Mouse (Mus musculus): ENCODE measurements around the gene Olfr1239. TPM values are rescaled to one million over a fixed set of nuclear protein-coding genes. Genes with fewer than 3 reads are reported as not detected.

The Olfr1239 gene
- polyA plus RNA-seq (2015; fragmentation: Nextera tagmentation; extraction: Ambion mirVana), result not detected in 2 replicates

DNA sequence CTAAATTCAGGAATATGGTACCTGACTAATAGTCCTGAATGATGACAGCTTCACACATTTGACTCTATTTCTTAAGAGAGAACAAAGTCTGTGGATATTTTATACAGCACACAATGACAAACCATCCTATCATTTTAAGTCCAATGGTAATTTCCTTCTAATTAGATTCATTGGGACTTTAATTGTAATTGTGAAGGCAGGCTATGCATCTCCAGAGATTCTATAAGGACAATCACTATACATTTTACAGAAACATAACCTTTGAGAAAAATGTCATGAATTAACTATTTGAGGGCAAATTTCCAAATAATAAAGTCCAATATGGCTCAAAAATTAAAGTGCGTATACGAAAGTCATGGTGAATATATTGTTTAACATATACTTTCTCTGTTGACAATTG lies at the start of gene Olfr1239:
TSS of gene Olfr1239 (minus strand) at position 101 of the 400 bp plus-strand sequence.
- H3K9ac ChIP-seq, result no peak within 1 kb of the TSS
- no peaks in the 10 kb centered on the region for H3K9me3 ChIP-seq
- H3K27me3 ChIP-seq, result no peaks in the 10 kb centered on the region
- no peak within 1 kb of the TSS for H3K27ac ChIP-seq
- H3K4me2 ChIP-seq, result no peak within 1 kb of the TSS
- no peaks in the 10 kb centered on the region for H3K36me3 ChIP-seq
- WGBS, result 90% methylated on average over 2 of the region's 2 CpGs
- H3K4me3 ChIP-seq, result no peak within 1 kb of the TSS
- no peak for ATAC-seq (ENCODE audit: insufficient number of reproducible peaks, low FRiP score, low TSS enrichment, low read depth)
- no peaks in the 10 kb centered on the region for H3K4me1 ChIP-seq

DNA sequence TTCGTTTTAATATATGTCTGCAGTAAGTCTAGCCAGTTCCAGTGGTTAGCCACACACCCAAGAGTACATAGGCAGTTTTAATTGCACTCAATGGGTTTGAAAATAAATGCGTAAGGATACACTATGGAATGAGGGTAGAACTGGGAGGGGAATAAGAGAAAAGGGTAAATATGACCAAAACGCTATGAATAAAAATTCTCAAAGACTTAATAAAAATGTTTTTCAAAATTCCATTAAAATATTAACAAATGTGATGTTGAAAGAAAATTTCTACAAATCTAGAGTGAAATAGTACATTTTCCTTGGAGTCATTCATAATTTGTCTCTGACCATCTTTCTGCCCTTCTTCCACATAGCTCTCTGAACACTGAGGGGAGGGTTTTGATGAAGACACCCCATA lies 22.7 kb upstream of the Olfr1239 start, which contains the start of gene Olfr1240:
TSS of gene Olfr1240 (minus strand) at position 101 of the 400 bp plus-strand sequence.
- no peak for ATAC-seq (ENCODE audit: insufficient number of reproducible peaks, low FRiP score, low TSS enrichment, low read depth)
- WGBS, result 81% methylated on average over 3 of the region's 3 CpGs
- Histone ChIP-seq H3K27me3 (no peaks in the 10 kb centered on the region), H3K4me3 (no peak within 1 kb of the TSS), H3K4me2 (no peak within 1 kb of the TSS), H3K4me1 (no peaks in the 10 kb centered on the region), H3K9ac (no peak within 1 kb of the TSS), H3K27ac (no peak within 1 kb of the TSS), H3K36me3 (no peaks in the 10 kb centered on the region), H3K9me3 (no peaks in the 10 kb centered on the region)

DNA sequence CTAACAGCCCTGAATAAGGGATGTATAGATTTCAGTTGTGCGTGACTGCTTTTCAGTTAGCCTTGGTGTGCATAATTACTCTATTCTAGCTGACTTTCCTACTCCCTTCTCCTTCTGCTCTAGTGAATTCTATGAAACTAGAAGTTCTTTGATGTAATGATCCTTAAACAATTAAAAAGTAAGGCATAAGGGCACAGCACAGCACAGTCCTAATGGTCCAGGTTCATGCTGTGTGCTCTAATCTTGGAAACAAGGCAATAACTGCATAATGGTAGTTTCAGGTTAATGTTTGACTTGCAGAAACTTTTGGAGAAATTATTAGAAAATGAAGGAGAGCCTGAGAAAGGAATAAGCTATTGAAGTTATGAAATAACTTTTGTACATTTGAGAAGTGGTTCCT lies 5.7 kb downstream of the Olfr1239 start:
- no peak overlapping the region for H3K4me2 ChIP-seq
- no peaks in the 10 kb centered on the region for H3K9me3 ChIP-seq
- 89% methylated on average over 1 of the region's 1 CpGs for WGBS
- ATAC-seq (ENCODE audit: insufficient number of reproducible peaks, low FRiP score, low TSS enrichment, low read depth), result no peak
- no peak overlapping the region for H3K27ac ChIP-seq
- no peak overlapping the region for H3K4me3 ChIP-seq
- H3K4me1 ChIP-seq, result no peaks in the 10 kb centered on the region
- no peaks in the 10 kb centered on the region for H3K27me3 ChIP-seq
- H3K36me3 ChIP-seq, result no peaks in the 10 kb centered on the region
- no peak overlapping the region for H3K9ac ChIP-seq

DNA sequence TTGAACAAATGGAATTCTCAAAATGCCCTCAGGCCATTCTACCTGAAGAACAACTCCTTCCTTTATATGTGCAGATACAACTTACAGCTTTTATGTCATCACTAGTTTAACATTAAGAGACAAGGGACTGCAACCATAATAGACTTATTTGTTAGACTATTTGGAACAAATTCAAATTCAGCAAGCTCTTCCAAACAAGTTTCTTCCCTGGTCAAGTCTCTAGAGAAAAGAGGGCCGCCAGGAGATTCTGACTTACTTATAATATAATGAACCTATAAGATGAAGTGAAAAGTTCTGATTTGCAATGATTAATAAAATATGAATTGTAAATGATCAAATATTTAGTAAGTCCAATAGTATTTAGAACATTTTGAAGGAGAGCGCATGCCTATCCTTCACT lies 10.6 kb downstream of the Olfr1239 start, which contains the start of gene Olfr1238:
TSS of gene Olfr1238 (minus strand) at position 101 of the 400 bp plus-strand sequence.
- no peak for ATAC-seq (ENCODE audit: insufficient number of reproducible peaks, low FRiP score, low TSS enrichment, low read depth)
- H3K9me3 ChIP-seq, result no peaks in the 10 kb centered on the region
- no peak within 1 kb of the TSS for H3K4me2 ChIP-seq
- H3K4me1 ChIP-seq, result no peaks in the 10 kb centered on the region
- H3K9ac ChIP-seq, result no peak within 1 kb of the TSS
- no peaks in the 10 kb centered on the region for H3K27me3 ChIP-seq
- H3K36me3 ChIP-seq, result no peaks in the 10 kb centered on the region
- WGBS, result 82% methylated on average over 2 of the region's 2 CpGs
- H3K27ac ChIP-seq, result no peak within 1 kb of the TSS
- no peak within 1 kb of the TSS for H3K4me3 ChIP-seq

DNA sequence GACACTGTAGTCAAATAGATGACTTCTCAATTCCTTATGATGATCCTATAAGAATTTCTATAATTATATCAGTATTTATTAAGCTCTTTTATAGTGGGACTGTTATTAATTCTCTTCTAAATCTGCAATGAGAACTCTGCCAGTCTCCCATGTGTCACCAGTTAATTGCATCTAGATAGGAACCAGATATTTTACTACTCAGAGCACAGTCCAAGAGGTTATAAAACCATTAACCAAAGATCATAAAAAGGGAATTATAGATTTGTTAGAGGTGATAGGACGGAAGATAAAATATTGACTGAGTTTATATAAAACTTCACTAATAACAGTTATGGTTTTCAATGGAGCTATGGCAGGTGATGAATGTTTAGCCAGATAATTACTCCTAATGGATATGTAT lies 19.3 kb downstream of the Olfr1239 start:
- Histone ChIP-seq H3K9ac (no peak overlapping the region), H3K9me3 (no peaks in the 10 kb centered on the region), H3K27ac (no peak overlapping the region), H3K4me1 (no peaks in the 10 kb centered on the region), H3K27me3 (no peaks in the 10 kb centered on the region), H3K36me3 (no peaks in the 10 kb centered on the region), H3K4me3 (no peak overlapping the region), H3K4me2 (no peak overlapping the region)
- WGBS, result 67% methylated on average over 1 of the region's 1 CpGs
- no peak for ATAC-seq (ENCODE audit: insufficient number of reproducible peaks, low FRiP score, low TSS enrichment, low read depth)

Other genes starting within 250 kb of the Olfr1239 start
- not detected in 2 replicates for gene Olfr1225, start 245.7 kb downstream of the Olfr1239 start, polyA plus RNA-seq (2015; fragmentation: Nextera tagmentation; extraction: Ambion mirVana)
- gene Olfr1226, start 220.4 kb downstream of the Olfr1239 start, polyA plus RNA-seq (2015; fragmentation: Nextera tagmentation; extraction: Ambion mirVana), result not detected in 2 replicates
- gene Olfr1228, start 166.3 kb downstream of the Olfr1239 start, polyA plus RNA-seq (2015; fragmentation: Nextera tagmentation; extraction: Ambion mirVana), result not detected in 2 replicates
- gene Olfr1229, start 132.4 kb downstream of the Olfr1239 start, polyA plus RNA-seq (2015; fragmentation: Nextera tagmentation; extraction: Ambion mirVana), result not detected in 2 replicates
- not detected in 2 replicates for gene Olfr1230, start 123.1 kb downstream of the Olfr1239 start, polyA plus RNA-seq (2015; fragmentation: Nextera tagmentation; extraction: Ambion mirVana)
- gene Olfr1231, start 113.3 kb downstream of the Olfr1239 start, polyA plus RNA-seq (2015; fragmentation: Nextera tagmentation; extraction: Ambion mirVana), result not detected in 2 replicates
- gene Olfr1232, start 90.7 kb downstream of the Olfr1239 start, polyA plus RNA-seq (2015; fragmentation: Nextera tagmentation; extraction: Ambion mirVana), result not detected in 2 replicates
- gene Olfr1233, start 78.0 kb downstream of the Olfr1239 start, polyA plus RNA-seq (2015; fragmentation: Nextera tagmentation; extraction: Ambion mirVana), result not detected in 2 replicates
- gene Olfr1234, start 55.5 kb downstream of the Olfr1239 start, polyA plus RNA-seq (2015; fragmentation: Nextera tagmentation; extraction: Ambion mirVana), result not detected in 2 replicates
- not detected in 2 replicates for gene Olfr1238, start 10.7 kb downstream of the Olfr1239 start, polyA plus RNA-seq (2015; fragmentation: Nextera tagmentation; extraction: Ambion mirVana)
- not detected in 2 replicates for gene Olfr1240, start 22.6 kb upstream of the Olfr1239 start, polyA plus RNA-seq (2015; fragmentation: Nextera tagmentation; extraction: Ambion mirVana)
- gene Olfr1241, start 66.7 kb upstream of the Olfr1239 start, polyA plus RNA-seq (2015; fragmentation: Nextera tagmentation; extraction: Ambion mirVana), result not detected in 2 replicates
- gene Olfr1242, start 77.9 kb upstream of the Olfr1239 start, polyA plus RNA-seq (2015; fragmentation: Nextera tagmentation; extraction: Ambion mirVana), result not detected in 2 replicates
- not detected in 2 replicates for gene Olfr1243, start 111.1 kb upstream of the Olfr1239 start, polyA plus RNA-seq (2015; fragmentation: Nextera tagmentation; extraction: Ambion mirVana)
- not detected in 2 replicates for gene Olfr1245, start 158.0 kb upstream of the Olfr1239 start, polyA plus RNA-seq (2015; fragmentation: Nextera tagmentation; extraction: Ambion mirVana)
- gene Olfr1246, start 172.8 kb upstream of the Olfr1239 start, polyA plus RNA-seq (2015; fragmentation: Nextera tagmentation; extraction: Ambion mirVana), result not detected in 2 replicates
- not detected in 2 replicates for gene Olfr1247, start 193.7 kb upstream of the Olfr1239 start, polyA plus RNA-seq (2015; fragmentation: Nextera tagmentation; extraction: Ambion mirVana)
- not detected in 2 replicates for gene Olfr1248, start 197.8 kb upstream of the Olfr1239 start, polyA plus RNA-seq (2015; fragmentation: Nextera tagmentation; extraction: Ambion mirVana)
- gene Olfr1249, start 214.6 kb upstream of the Olfr1239 start, polyA plus RNA-seq (2015; fragmentation: Nextera tagmentation; extraction: Ambion mirVana), result not detected in 2 replicates
- not detected in 2 replicates for gene Olfr1250, start 241.1 kb upstream of the Olfr1239 start, polyA plus RNA-seq (2015; fragmentation: Nextera tagmentation; extraction: Ambion mirVana)